Mouse (Mus musculus) MEL (cell line): ENCODE measurements around the gene Rxrb.

Experiments
- CTCF ChIP-seq, 3 experiments: IDR thresholded peaks in 2 of 3; conservative IDR thresholded peaks in 1 of 3; 2 replicates each; pipeline ENCODE4 v1.5.1; 2011 to 2012; ENCODE audit warnings: low read length in 3 of 3, low read depth in 2 of 3, mild to moderate bottlenecking in 2 of 3, improper control_type of control experiment in 1 of 3, inconsistent platforms in 1 of 3, mixed read lengths in 1 of 3, moderate library complexity in 1 of 3; ENCODE audit not compliant: control insufficient read depth in 1 of 3, insufficient read depth in 1 of 3, poor library complexity in 1 of 3, severe bottlenecking in 1 of 3
- E2F4 ChIP-seq: IDR thresholded peaks from 2 replicates; pipeline ENCODE4 v1.6.1; 2011; ENCODE audit warnings: low read depth, low read length, improper control_type of control experiment, borderline replicate concordance
- EP300 ChIP-seq, 2 experiments: IDR thresholded peaks; 2 replicates each; pipeline ENCODE4 v1.6.1; 2011; ENCODE audit warnings: improper control_type of control experiment in 2 of 2, low read length in 2 of 2, low read depth in 1 of 2, mild to moderate bottlenecking in 1 of 2
- MYC ChIP-seq: IDR thresholded peaks from 2 replicates; pipeline ENCODE4 v1.6.1; 2011; ENCODE audit warnings: low read depth, mild to moderate bottlenecking, low read length, improper control_type of control experiment, moderate library complexity
- POLR2A ChIP-seq, 2 experiments: IDR thresholded peaks; 2 replicates each; pipeline ENCODE4 v1.6.1; 2011 to 2012; ENCODE audit warnings: low read length in 2 of 2, mild to moderate bottlenecking in 2 of 2, control low read depth in 1 of 2, improper control_type of control experiment in 1 of 2, low read depth in 1 of 2, moderate library complexity in 1 of 2; ENCODE audit not compliant: control insufficient read depth in 1 of 2, insufficient read depth in 1 of 2, poor library complexity in 1 of 2

DNA sequence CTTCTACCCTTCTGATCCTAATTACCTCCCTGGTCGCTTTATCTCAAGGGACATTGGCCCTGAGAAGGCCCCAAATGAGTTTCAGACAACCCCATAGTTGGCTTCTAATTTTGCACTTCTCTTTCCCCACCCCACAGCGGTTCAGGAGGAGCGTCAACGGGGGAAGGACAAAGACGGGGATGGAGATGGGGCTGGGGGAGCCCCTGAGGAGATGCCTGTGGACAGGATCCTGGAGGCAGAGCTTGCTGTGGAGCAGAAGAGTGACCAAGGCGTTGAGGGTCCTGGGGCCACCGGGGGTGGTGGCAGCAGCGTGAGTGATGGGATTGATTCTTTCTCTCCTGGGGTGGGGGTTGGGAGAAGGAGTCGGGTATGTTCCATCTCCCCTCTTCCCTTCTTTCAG lies 3.9 kb downstream of the Rxrb start:
- TF ChIP-seq E2F4: no peak
- no peak for TF ChIP-seq POLR2A (IDR thresholded peaks at IDR 0.05; ENCODE audit: control insufficient read depth in 1 of 2, insufficient read depth in 1 of 2, low read depth in 1 of 2, low read length in 2 of 2, poor library complexity in 1 of 2)
- TF ChIP-seq CTCF (IDR thresholded peaks at IDR 0.05 in 2 of 3, conservative IDR thresholded peaks at IDR 0.05 in 1 of 3; ENCODE audit: control insufficient read depth in 1 of 3, insufficient read depth in 1 of 3, low read depth in 2 of 3, low read length in 3 of 3, poor library complexity in 1 of 3, severe bottlenecking in 1 of 3): no peak
- no peak for TF ChIP-seq EP300 (IDR thresholded peaks at IDR 0.05; ENCODE audit: low read depth in 1 of 2, low read length in 2 of 2)
- no peak for TF ChIP-seq MYC
